Mouse (Mus musculus): Measurements from ENCODE around the gene Snrk. TPM values are rescaled to one million over a fixed set of nuclear protein-coding genes. Genes with fewer than 3 reads are reported as not detected.
"Not testable (repeated sequence)": the region's sequence is repeated elsewhere in the genome, so short reads cannot be mapped to it uniquely, and the experiment has no call there.

The Snrk gene
- polyA plus RNA-seq, 1 experiment from 2014 or later, result 79.8 TPM

- H3K9me3 ChIP-seq, result no peaks in the 10 kb centered on the region
- H3K4me1 ChIP-seq, result peaks cover 12% of the 10 kb centered on the region; the same call in 1 of the 2 replicates
- 93% methylated on average over 9 of the region's 9 CpGs for WGBS
- no peak overlapping the region for H3K4me2 ChIP-seq
- H3K27ac ChIP-seq, result no peak overlapping the region
- H3K27me3 ChIP-seq (replicated peaks), result no peaks in the 10 kb centered on the region
- no peak for ATAC-seq (replicated peaks)
- H3K36me3 ChIP-seq (replicated peaks), result no peaks in the 10 kb centered on the region
- no peak overlapping the region for H3K9ac ChIP-seq
- no peak overlapping the region for H3K4me3 ChIP-seq
These were observed 33.1 kb downstream of the Snrk start for GRCm38 (mm10) chr9:122149997-122150826.

GRCm38 (mm10) chr9:122152063-122152462 lies 35.0 kb downstream of the Snrk start:
- no peaks in the 10 kb centered on the region for H3K27me3 ChIP-seq (replicated peaks)
- no peak overlapping the region for H3K4me2 ChIP-seq
- H3K4me1 ChIP-seq, result no peaks in the 10 kb centered on the region
- ATAC-seq (replicated peaks), result no peak
- no peaks in the 10 kb centered on the region for H3K36me3 ChIP-seq (replicated peaks)
- H3K9ac ChIP-seq, result no peak overlapping the region
- no peak overlapping the region for H3K4me3 ChIP-seq
- no peaks in the 10 kb centered on the region for H3K9me3 ChIP-seq
- 95% methylated on average over 4 of the region's 4 CpGs for WGBS
- no peak overlapping the region for H3K27ac ChIP-seq

- ATAC-seq (replicated peaks), result no peak
- 91% methylated on average over 1 of the region's 1 CpGs for WGBS
- no peaks in the 10 kb centered on the region for H3K9me3 ChIP-seq
These were observed 35.4 kb downstream of the Snrk start for GRCm38 (mm10) chr9:122152501-122152900.

GRCm38 (mm10) chr9:122153436-122153835 lies 36.4 kb downstream of the Snrk start:
- Histone ChIP-seq H3K27ac (no peak overlapping the region), H3K36me3 (replicated peaks) (0 out of 2 replicates have a peak, but pooled peaks cover 4% of the 10 kb centered on the region), H3K4me1 (no peaks in the 10 kb centered on the region)

More at GRCm38 (mm10) chr9:122152501-122152900, 35.4 kb downstream of the Snrk start:
- Histone ChIP-seq H3K9ac (no peak overlapping the region), H3K4me2 (no peak overlapping the region), H3K27ac (no peak overlapping the region), H3K4me1 (no peaks in the 10 kb centered on the region), H3K4me3 (no peak overlapping the region), H3K27me3 (replicated peaks) (no peaks in the 10 kb centered on the region), H3K36me3 (replicated peaks) (no peaks in the 10 kb centered on the region)

GRCm38 (mm10) chr9:122155193-122155592 lies 38.1 kb downstream of the Snrk start:
- no peak overlapping the region for H3K9ac ChIP-seq
- 92% methylated on average over 1 of the region's 1 CpGs for WGBS
- no peak overlapping the region for H3K4me3 ChIP-seq
- H3K27ac ChIP-seq, result no peak overlapping the region
- ATAC-seq (replicated peaks), result no peak
- no peak overlapping the region for H3K4me2 ChIP-seq
- no peaks in the 10 kb centered on the region for H3K27me3 ChIP-seq (replicated peaks)
- no peaks in the 10 kb centered on the region for H3K4me1 ChIP-seq
- 0 out of 2 replicates have a peak, but pooled peaks cover 5% of the 10 kb centered on the region for H3K36me3 ChIP-seq (replicated peaks)
- no peaks in the 10 kb centered on the region for H3K9me3 ChIP-seq

More at GRCm38 (mm10) chr9:122153436-122153835, 36.4 kb downstream of the Snrk start:
- H3K4me3 ChIP-seq, result no peak overlapping the region
- H3K4me2 ChIP-seq, result no peak overlapping the region
- WGBS, result 94% methylated on average over 3 of the region's 3 CpGs
- no peak overlapping the region for H3K9ac ChIP-seq
- no peaks in the 10 kb centered on the region for H3K27me3 ChIP-seq (replicated peaks)
- ATAC-seq (replicated peaks), result no peak
- no peaks in the 10 kb centered on the region for H3K9me3 ChIP-seq

- no peaks in the 10 kb centered on the region for H3K9me3 ChIP-seq
- ATAC-seq (replicated peaks), result no peak
- H3K27me3 ChIP-seq (replicated peaks), result no peaks in the 10 kb centered on the region
- H3K4me3 ChIP-seq, result no peak overlapping the region
- no peak overlapping the region for H3K4me2 ChIP-seq
- no peak overlapping the region for H3K27ac ChIP-seq
- 0 out of 2 replicates have a peak, but pooled peaks cover 5% of the 10 kb centered on the region for H3K36me3 ChIP-seq (replicated peaks)
- 91% methylated on average over 5 of the region's 5 CpGs for WGBS
- H3K9ac ChIP-seq, result no peak overlapping the region
- H3K4me1 ChIP-seq, result no peaks in the 10 kb centered on the region
These were observed 39.5 kb downstream of the Snrk start for GRCm38 (mm10) chr9:122156389-122157078.

GRCm38 (mm10) chr9:122157079-122157441 lies 40.0 kb downstream of the Snrk start:
- H3K9me3 ChIP-seq, result no peaks in the 10 kb centered on the region
- no peak overlapping the region for H3K27ac ChIP-seq
- 92% methylated on average over 14 of the region's 14 CpGs for WGBS
- 0 out of 2 replicates have a peak, but pooled peaks cover 5% of the 10 kb centered on the region for H3K36me3 ChIP-seq (replicated peaks)
- ATAC-seq (replicated peaks), result no peak
- no peak overlapping the region for H3K9ac ChIP-seq
- H3K4me2 ChIP-seq, result no peak overlapping the region
- H3K4me3 ChIP-seq, result no peak overlapping the region
- H3K27me3 ChIP-seq (replicated peaks), result no peaks in the 10 kb centered on the region
- H3K4me1 ChIP-seq, result no peaks in the 10 kb centered on the region

- Histone ChIP-seq H3K4me1 (no peaks in the 10 kb centered on the region), H3K36me3 (replicated peaks) (peaks cover 21% of the 10 kb centered on the region; the same call in 1 of the 2 replicates), H3K9ac (no peak overlapping the region), H3K4me3 (no peak overlapping the region), H3K9me3 (no peaks in the 10 kb centered on the region), H3K27ac (no peak overlapping the region), H3K4me2 (no peak overlapping the region), H3K27me3 (replicated peaks) (no peaks in the 10 kb centered on the region)
- 96% methylated on average over 4 of the region's 4 CpGs for WGBS
- no peak for ATAC-seq (replicated peaks)
These were observed 47.5 kb downstream of the Snrk start for GRCm38 (mm10) chr9:122164535-122164934.

- H3K9ac ChIP-seq; H3K27ac ChIP-seq; H3K4me3 ChIP-seq; H3K4me2 ChIP-seq; H3K27me3 ChIP-seq (replicated peaks); H3K9me3 ChIP-seq; H3K4me1 ChIP-seq; ATAC-seq (replicated peaks): not testable (repeated sequence)
- peaks cover 25% of the 10 kb centered on the region; the same call in 1 of the 2 replicates for H3K36me3 ChIP-seq (replicated peaks)
- WGBS, result 92% methylated on average over 5 of the region's 5 CpGs
These were observed 50.7 kb downstream of the Snrk start for GRCm38 (mm10) chr9:122167719-122168118.

GRCm38 (mm10) chr9:122169901-122170300 lies 52.8 kb downstream of the Snrk start:
- no peak for ATAC-seq (replicated peaks)
- 91% methylated on average over 6 of the region's 6 CpGs for WGBS
- H3K9me3 ChIP-seq, result no peaks in the 10 kb centered on the region
- no peaks in the 10 kb centered on the region for H3K27me3 ChIP-seq (replicated peaks)
- no peak overlapping the region for H3K4me3 ChIP-seq
- no peaks in the 10 kb centered on the region for H3K4me1 ChIP-seq
- H3K4me2 ChIP-seq, result no peak overlapping the region
- H3K9ac ChIP-seq, result no peak overlapping the region
- H3K36me3 ChIP-seq (replicated peaks), result peaks cover 18% of the 10 kb centered on the region; the same call in 1 of the 2 replicates
- H3K27ac ChIP-seq, result no peak overlapping the region

- ATAC-seq (replicated peaks), result no peak
- H3K27me3 ChIP-seq (replicated peaks), result no peaks in the 10 kb centered on the region
- no peaks in the 10 kb centered on the region for H3K9me3 ChIP-seq
- H3K4me2 ChIP-seq, result no peak overlapping the region
- H3K36me3 ChIP-seq (replicated peaks), result peaks cover 10% of the 10 kb centered on the region; the same call in 1 of the 2 replicates
- no peak overlapping the region for H3K27ac ChIP-seq
- no peaks in the 10 kb centered on the region for H3K4me1 ChIP-seq
- 90% methylated on average over 11 of the region's 11 CpGs for WGBS
- H3K9ac ChIP-seq, result no peak overlapping the region
- H3K4me3 ChIP-seq, result no peak overlapping the region
These were observed 55.6 kb downstream of the Snrk start for GRCm38 (mm10) chr9:122172612-122173186.

All from midbrain, embryonic 15.5 days (tissue).